Mouse (Mus musculus) liver, embryonic 16.5 days (tissue): ENCODE data around the gene Cdc42ep5. TPM values are rescaled to one million over a fixed set of nuclear protein-coding genes. Genes with fewer than 3 reads are reported as not detected.
"Not testable (repeated sequence)": the region's sequence is repeated elsewhere in the genome, so short reads cannot be mapped to it uniquely, and the experiment has no call there.

Experiments used
- ATAC-seq: fragments of 200-750 bp; cut with Nextera tagmentation; 2 replicates; pipeline ENCODE4 v1.8.0; 2017; ENCODE audit warnings: low read depth, mild to moderate bottlenecking, moderate number of reproducible peaks, moderate library complexity
- H3K27ac ChIP-seq: fragments of 300-500 bp; sonication (generic); 2 replicates; pipeline ENCODE4 v1.5.1; 2014; ENCODE audit warnings: mild to moderate bottlenecking, low read length
- H3K27me3 ChIP-seq: fragments of 300-500 bp; sonication (generic); 2 replicates; pipeline ENCODE4 v1.6.1; 2014; ENCODE audit warnings: low read depth, low read length, mixed read lengths; ENCODE audit not compliant: control insufficient read depth, insufficient read depth
- H3K36me3 ChIP-seq: fragments of 300-500 bp; sonication (generic); 2 replicates; pipeline ENCODE4 v1.6.1; 2014; ENCODE audit warnings: mild to moderate bottlenecking; ENCODE audit not compliant: control insufficient read depth, insufficient read depth
- H3K4me1 ChIP-seq: fragments of 300-500 bp; sonication (generic); 2 replicates; pipeline ENCODE4 v1.6.1; 2014; ENCODE audit warnings: low read depth, low read length, mixed read lengths; ENCODE audit not compliant: control insufficient read depth
- H3K4me2 ChIP-seq: fragments of 300-500 bp; sonication (generic); 2 replicates; pipeline ENCODE4 v1.6.1; 2014; ENCODE audit warnings: low read depth, low read length, mixed read lengths
- H3K4me3 ChIP-seq: fragments of 300-500 bp; sonication (generic); 2 replicates; pipeline ENCODE4 v1.5.1; 2014; ENCODE audit warnings: low read depth, mild to moderate bottlenecking, low read length
- H3K9ac ChIP-seq: fragments of 300-500 bp; sonication (generic); 2 replicates; pipeline ENCODE4 v1.6.1; 2014; ENCODE audit warnings: low read depth, low read length
- H3K9me3 ChIP-seq: fragments of 300-500 bp; sonication (generic); replicated peaks from 2 replicates; pipeline ENCODE4 v1.6.1; 2016; ENCODE audit warnings: low read length; ENCODE audit not compliant: control insufficient read depth
- WGBS: fragments of 180-500 bp; shearing (Covaris S2); extraction: QIAGEN DNeasy Blood & Tissue Kit; methylation state at CpG from one replicate; pipeline ENCODE4 v1.1.7; 2014; ENCODE audit not compliant: insufficient replicate concordance; 5-methylcytosine and 5-hydroxymethylcytosine counted together
- polyA plus RNA-seq: library from polyadenylated mRNA; unstranded; fragments of >200 nt; fragmentation: Nextera tagmentation; extraction: Ambion mirVana; gene quantifications from 2 replicates; pipeline ENCODE4 v1.2.1, GENCODE M21; 2015

Gene Cdc42ep5
- polyA plus RNA-seq, 1 experiment from 2014 or later, result 6.7 TPM

GRCm38 (mm10) chr7:4163571-4164072, 1.0 kb downstream of the Cdc42ep5 start:
- ATAC-seq, result peak; percentile 50
- Histone ChIP-seq H3K4me2 (peak overlapping the region; percentile 58), H3K27me3 (no peaks in the 10 kb centered on the region), H3K9ac (0 out of 2 replicates have a peak overlapping the region, but pooled peaks have one; percentile 21), H3K4me3 (peak overlapping the region; percentile 52), H3K4me1 (no peaks in the 10 kb centered on the region; the same call in 1 of the 2 replicates), H3K27ac (peak overlapping the region; percentile 19; the same call in 1 of the 2 replicates), H3K36me3 (no peaks in the 10 kb centered on the region), H3K9me3 (no peaks in the 10 kb centered on the region)
- WGBS, result 3% methylated on average over 11 of the region's 11 CpGs

GRCm38 (mm10) chr7:4161596-4161995, 3.1 kb downstream of the Cdc42ep5 start:
- H3K27me3 ChIP-seq, H3K4me1 ChIP-seq, H3K9ac ChIP-seq, ATAC-seq, H3K36me3 ChIP-seq, H3K27ac ChIP-seq, H3K4me3 ChIP-seq, H3K9me3 ChIP-seq, H3K4me2 ChIP-seq: not testable (repeated sequence)
- 71% methylated on average over 4 of the region's 4 CpGs for WGBS

- Histone ChIP-seq H3K4me2 (no peak overlapping the region), H3K9me3 (no peaks in the 10 kb centered on the region), H3K4me3 (no peak overlapping the region), H3K9ac (no peak overlapping the region), H3K4me1 (peaks cover 16% of the 10 kb centered on the region), H3K27ac (no peak overlapping the region), H3K27me3 (peaks cover 4% of the 10 kb centered on the region; the same call in 1 of the 2 replicates), H3K36me3 (no peaks in the 10 kb centered on the region)
- ATAC-seq, result no peak
- WGBS, result 58% methylated on average over 4 of the region's 4 CpGs
These were observed 9.7 kb downstream of the Cdc42ep5 start for GRCm38 (mm10) chr7:4154976-4155375.

GRCm38 (mm10) chr7:4154356-4154755, 10.3 kb downstream of the Cdc42ep5 start:
- Histone ChIP-seq H3K9me3 (no peaks in the 10 kb centered on the region), H3K9ac (no peak overlapping the region), H3K27me3 (peaks cover 4% of the 10 kb centered on the region; the same call in 1 of the 2 replicates), H3K4me1 (peaks cover 18% of the 10 kb centered on the region), H3K36me3 (no peaks in the 10 kb centered on the region), H3K4me2 (no peak overlapping the region), H3K27ac (no peak overlapping the region), H3K4me3 (no peak overlapping the region)
- WGBS, result 51% methylated on average over 5 of the region's 5 CpGs
- ATAC-seq, result no peak

GRCm38 (mm10) chr7:4151241-4151640, 13.4 kb downstream of the Cdc42ep5 start:
- peak overlapping the region; percentile 97 for H3K4me2 ChIP-seq
- peaks cover 14% of the 10 kb centered on the region for H3K36me3 ChIP-seq
- no peak for ATAC-seq
- peaks cover 4% of the 10 kb centered on the region; the same call in 1 of the 2 replicates for H3K27me3 ChIP-seq
- H3K4me3 ChIP-seq, result peak overlapping the region; percentile 88
- no peak overlapping the region for H3K27ac ChIP-seq
- no peaks in the 10 kb centered on the region for H3K9me3 ChIP-seq
- no peak overlapping the region for H3K9ac ChIP-seq
- peaks cover 41% of the 10 kb centered on the region for H3K4me1 ChIP-seq
- 23% methylated on average over 22 of the region's 22 CpGs for WGBS

GRCm38 (mm10) chr7:4150811-4151221, 13.8 kb downstream of the Cdc42ep5 start:
- H3K4me2 ChIP-seq, result peak overlapping the region; percentile 97
- H3K4me3 ChIP-seq, result peak overlapping the region; percentile 88
- peak overlapping the region; percentile 97; the same call in 1 of the 2 replicates for H3K27ac ChIP-seq
- H3K27me3 ChIP-seq, result peaks cover 4% of the 10 kb centered on the region; the same call in 1 of the 2 replicates
- WGBS, result 3% methylated on average over 14 of the region's 14 CpGs
- peak; percentile 67 for ATAC-seq
- peaks cover 18% of the 10 kb centered on the region for H3K36me3 ChIP-seq
- H3K4me1 ChIP-seq, result peaks cover 43% of the 10 kb centered on the region
- H3K9ac ChIP-seq, result peak overlapping the region; percentile 88; the same call in 1 of the 2 replicates
- H3K9me3 ChIP-seq, result no peaks in the 10 kb centered on the region

- Histone ChIP-seq H3K36me3 (peaks cover 25% of the 10 kb centered on the region), H3K27me3 (peaks cover 4% of the 10 kb centered on the region; the same call in 1 of the 2 replicates), H3K27ac (peak within 1 kb of the TSS; percentile 97), H3K4me1 (peaks cover 43% of the 10 kb centered on the region), H3K4me3 (peak within 1 kb of the TSS; percentile 88), H3K9ac (peak within 1 kb of the TSS; percentile 88), H3K4me2 (peak within 1 kb of the TSS; percentile 97), H3K9me3 (no peaks in the 10 kb centered on the region)
- WGBS, result under 1% methylated on average over 14 of the region's 14 CpGs
- peak; percentile 4 for ATAC-seq
These were observed 14.6 kb downstream of the Cdc42ep5 start, which contains the start of gene Leng9 for GRCm38 (mm10) chr7:4150059-4150541. TSS of gene Leng9 (minus strand) at chr7:4150374.

GRCm38 (mm10) chr7:4149209-4150054, 15.2 kb downstream of the Cdc42ep5 start:
- Histone ChIP-seq H3K9me3 (no peaks in the 10 kb centered on the region), H3K4me1 (peaks cover 43% of the 10 kb centered on the region), H3K27me3 (peaks cover 4% of the 10 kb centered on the region; the same call in 1 of the 2 replicates), H3K9ac (peak overlapping the region; percentile 88), H3K27ac (peak overlapping the region; percentile 97), H3K4me3 (peak overlapping the region; percentile 88), H3K36me3 (peaks cover 32% of the 10 kb centered on the region), H3K4me2 (peak overlapping the region; percentile 97)
- peak; percentile 72 for ATAC-seq
- under 1% methylated on average over 64 of the region's 64 CpGs for WGBS
